Mouse (Mus musculus) liver, postnatal 0 days (tissue): Measurements from ENCODE around the gene Id3. TPM values are rescaled to one million over a fixed set of nuclear protein-coding genes. Genes with fewer than 3 reads are reported as not detected.

Experiments used
- ATAC-seq: fragments of 200-750 bp; cut with Nextera tagmentation; 2 replicates; pipeline ENCODE4 v1.8.0; 2017; ENCODE audit warnings: mild to moderate bottlenecking, moderate library complexity
- DNase-seq: peaks from one replicate; pipeline ENCODE4 v3.0.0-alpha.2; 2016
- H3K27ac ChIP-seq: fragments of 300-500 bp; sonication (generic); 2 replicates; pipeline ENCODE4 v1.5.1; 2014; ENCODE audit warnings: antibody characterized with exemption, moderate library complexity, mild to moderate bottlenecking, low read depth
- H3K27me3 ChIP-seq: fragments of 300-500 bp; sonication (generic); 2 replicates; pipeline ENCODE4 v1.6.1; 2014; ENCODE audit warnings: low read length, control low read depth, mixed read lengths; ENCODE audit not compliant: insufficient read depth
- H3K36me3 ChIP-seq: fragments of 300-500 bp; sonication (generic); replicated peaks from 2 replicates; pipeline ENCODE4 v1.6.1; 2014; ENCODE audit warnings: mild to moderate bottlenecking, control low read depth, low read length, moderate library complexity, mixed read lengths; ENCODE audit not compliant: insufficient read depth
- H3K4me1 ChIP-seq: fragments of 300-500 bp; sonication (generic); 2 replicates; pipeline ENCODE4 v1.6.1; 2014; ENCODE audit warnings: antibody characterized with exemption, mild to moderate bottlenecking, control low read depth; ENCODE audit not compliant: insufficient read depth
- H3K4me2 ChIP-seq: fragments of 300-500 bp; sonication (generic); 2 replicates; pipeline ENCODE4 v1.6.1; 2014; ENCODE audit warnings: low read depth, mild to moderate bottlenecking, low read length, moderate library complexity, mixed read lengths
- H3K4me3 ChIP-seq: fragments of 300-500 bp; sonication (generic); 2 replicates; pipeline ENCODE4 v1.5.1; 2014; ENCODE audit warnings: low read depth, low read length
- H3K9ac ChIP-seq: fragments of 300-500 bp; sonication (generic); replicated peaks from 2 replicates; pipeline ENCODE4 v1.6.1; 2014; ENCODE audit warnings: mild to moderate bottlenecking, moderate library complexity
- H3K9me3 ChIP-seq: fragments of 300-500 bp; sonication (generic); 2 replicates; pipeline ENCODE4 v1.6.1; 2016; ENCODE audit warnings: mild to moderate bottlenecking, control low read depth, low read length, mixed read lengths
- CTCF ChIP-seq: sonication (generic); IDR thresholded peaks from 2 replicates; pipeline ENCODE4 v1.5.1; 2016; ENCODE audit warnings: antibody characterized with exemption, low read depth
- EP300 ChIP-seq: IDR thresholded peaks from 2 replicates; pipeline ENCODE4 v1.6.1; 2016; ENCODE audit warnings: antibody characterized with exemption, low read depth, mild to moderate bottlenecking
- WGBS: fragments of 180-500 bp; shearing (Covaris S2); extraction: QIAGEN DNeasy Blood & Tissue Kit; methylation state at CpG from one replicate; pipeline ENCODE4 v1.1.7; 2014; ENCODE audit not compliant: insufficient replicate concordance; 5-methylcytosine and 5-hydroxymethylcytosine counted together
- polyA plus RNA-seq: library from polyadenylated mRNA; unstranded; fragments of >200 nt; fragmentation: Nextera tagmentation; extraction: Ambion mirVana; gene quantifications from 2 replicates; pipeline ENCODE4 v1.2.1, GENCODE M21; 2015

The Id3 gene
- polyA plus RNA-seq, 1 experiment from 2014 or later = 77.3 TPM

DNA sequence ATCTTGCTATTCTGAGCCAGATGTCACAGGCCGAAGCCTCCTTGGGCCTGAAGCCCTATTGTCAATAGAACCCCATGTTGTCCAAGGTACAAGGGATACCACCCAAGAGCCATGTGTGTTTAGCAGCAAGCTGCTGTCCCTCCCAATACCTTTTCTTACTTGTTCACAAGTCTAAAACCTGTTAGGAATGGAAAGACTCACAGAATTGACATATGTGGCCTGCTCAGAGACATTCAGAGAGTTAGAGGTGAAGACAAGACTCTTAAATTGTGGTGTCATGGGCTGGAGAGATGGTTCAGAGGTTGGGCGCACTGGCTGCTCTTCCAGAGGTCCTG, 5.7 kb downstream of the Id3 start:
- Histone ChIP-seq H3K27me3 (peaks cover 38% of the 10 kb centered on the region), H3K27ac (no peak overlapping the region), H3K9me3 (no peaks in the 10 kb centered on the region), H3K9ac (no peak overlapping the region), H3K4me3 (no peak overlapping the region), H3K4me1 (peaks cover 24% of the 10 kb centered on the region), H3K36me3 (no peaks in the 10 kb centered on the region), H3K4me2 (no peak overlapping the region)
- ATAC-seq (no peak), DNase-seq (no peak)
- WGBS = 84% methylated on average over 2 of the region's 2 CpGs
- no peak for TF ChIP-seq CTCF
- TF ChIP-seq EP300 = no peak

GRCm38 (mm10) chr4:136149734-136150133, 6.4 kb downstream of the Id3 start:
- no peak overlapping the region for H3K4me2 ChIP-seq
- no peak overlapping the region for H3K4me3 ChIP-seq
- TF ChIP-seq EP300 (no peak), CTCF (peak; percentile 86)
- H3K27ac ChIP-seq = no peak overlapping the region
- peaks cover 17% of the 10 kb centered on the region for H3K4me1 ChIP-seq
- ATAC-seq (no peak), DNase-seq (peak; percentile 76)
- H3K9ac ChIP-seq = no peak overlapping the region
- no peaks in the 10 kb centered on the region for H3K36me3 ChIP-seq
- peaks cover 31% of the 10 kb centered on the region for H3K27me3 ChIP-seq
- 41% methylated on average over 3 of the region's 3 CpGs for WGBS
- H3K9me3 ChIP-seq = no peaks in the 10 kb centered on the region

DNA sequence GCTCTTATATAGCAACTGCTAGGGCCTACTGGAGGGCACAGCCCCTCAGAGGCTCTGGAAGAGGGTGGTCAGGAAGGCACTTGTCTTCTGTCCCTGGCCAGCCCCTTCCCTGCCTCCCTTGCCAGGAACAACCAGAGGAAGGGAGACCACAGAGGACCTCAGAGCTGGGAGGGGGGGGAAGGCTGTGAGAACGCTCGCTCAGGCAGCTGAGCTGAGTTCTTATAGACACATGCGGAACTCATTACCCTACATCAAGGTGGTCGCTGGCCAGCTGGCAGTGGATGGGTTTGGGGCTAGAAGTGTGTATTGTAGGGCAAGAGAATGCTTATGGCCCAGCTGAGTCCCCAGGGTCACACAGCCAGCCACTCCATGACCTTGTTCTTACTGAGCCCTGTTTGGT, 7.3 kb downstream of the Id3 start:
- 67% methylated on average over 4 of the region's 4 CpGs for WGBS
- Histone ChIP-seq H3K4me3 (no peak overlapping the region), H3K9ac (no peak overlapping the region), H3K27me3 (peaks cover 23% of the 10 kb centered on the region), H3K36me3 (no peaks in the 10 kb centered on the region), H3K27ac (no peak overlapping the region), H3K9me3 (no peaks in the 10 kb centered on the region), H3K4me1 (peaks cover 15% of the 10 kb centered on the region), H3K4me2 (no peak overlapping the region)
- ATAC-seq = no peak
- no peak for DNase-seq
- no peak for TF ChIP-seq CTCF
- TF ChIP-seq EP300 = no peak

DNA sequence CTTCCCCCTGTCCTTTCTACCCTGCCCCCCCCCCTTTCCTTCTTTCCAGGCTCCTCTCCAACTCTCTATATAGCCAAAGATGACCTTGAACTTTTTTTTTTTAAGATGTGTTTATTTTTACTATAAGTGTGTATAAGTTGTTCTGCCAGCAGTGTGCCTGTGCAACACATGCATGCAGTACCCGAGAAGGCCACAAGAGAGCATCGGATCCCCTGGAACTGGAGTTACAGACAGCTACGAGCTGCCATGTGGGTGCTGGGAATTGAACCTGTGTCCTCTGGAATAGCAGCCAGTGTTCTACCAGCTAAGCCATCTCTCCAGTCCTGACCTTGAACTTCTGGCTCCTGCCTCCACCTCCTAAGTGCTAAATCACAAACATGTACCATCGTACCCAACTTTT, 9.5 kb downstream of the Id3 start:
- peaks cover 3% of the 10 kb centered on the region; the same call in 1 of the 2 replicates for H3K4me1 ChIP-seq
- no peaks in the 10 kb centered on the region for H3K36me3 ChIP-seq
- H3K9ac ChIP-seq = no peak overlapping the region
- no peak for ATAC-seq
- H3K9me3 ChIP-seq = no peaks in the 10 kb centered on the region
- no peak for TF ChIP-seq EP300
- peak; percentile 52 for TF ChIP-seq CTCF
- H3K27ac ChIP-seq = no peak overlapping the region
- no peak overlapping the region for H3K4me3 ChIP-seq
- DNase-seq = peak; percentile 36
- H3K4me2 ChIP-seq = no peak overlapping the region
- 83% methylated on average over 4 of the region's 4 CpGs for WGBS
- peaks cover 9% of the 10 kb centered on the region for H3K27me3 ChIP-seq

GRCm38 (mm10) chr4:136154462-136154861, 11.2 kb downstream of the Id3 start:
- H3K36me3 ChIP-seq = no peaks in the 10 kb centered on the region
- H3K4me3 ChIP-seq = no peak overlapping the region
- 71% methylated on average over 9 of the region's 9 CpGs for WGBS
- no peak for DNase-seq
- H3K4me2 ChIP-seq = no peak overlapping the region
- TF ChIP-seq CTCF (no peak), EP300 (no peak)
- no peaks in the 10 kb centered on the region for H3K4me1 ChIP-seq
- no peak for ATAC-seq
- no peak overlapping the region for H3K27ac ChIP-seq
- H3K9me3 ChIP-seq = no peaks in the 10 kb centered on the region
- no peaks in the 10 kb centered on the region for H3K27me3 ChIP-seq
- no peak overlapping the region for H3K9ac ChIP-seq

DNA sequence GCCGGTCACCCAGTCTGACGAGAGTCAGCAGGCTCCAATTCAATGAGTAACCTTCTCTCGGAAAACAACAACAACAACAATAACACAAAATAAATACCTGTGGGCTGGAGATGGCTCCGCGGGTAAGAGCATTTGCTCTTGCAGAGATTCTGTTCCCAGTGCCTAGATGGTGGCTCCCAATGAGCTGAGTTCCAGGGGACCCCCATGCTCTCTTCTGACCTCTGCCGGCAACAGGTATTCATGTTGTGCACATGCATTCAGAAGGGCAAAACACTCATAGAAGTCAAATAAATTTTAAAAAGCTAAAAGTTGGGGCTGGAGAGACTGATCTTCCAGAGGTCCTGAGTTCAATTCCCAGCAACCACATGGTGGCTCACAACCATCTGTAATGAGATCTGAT, 15.2 kb downstream of the Id3 start:
- Histone ChIP-seq H3K27me3 (no peaks in the 10 kb centered on the region), H3K4me2 (no peak overlapping the region), H3K27ac (no peak overlapping the region), H3K9me3 (no peaks in the 10 kb centered on the region), H3K36me3 (no peaks in the 10 kb centered on the region), H3K4me1 (no peaks in the 10 kb centered on the region), H3K9ac (no peak overlapping the region), H3K4me3 (no peak overlapping the region)
- no peak for TF ChIP-seq EP300
- peak; percentile 36 for TF ChIP-seq CTCF
- 70% methylated on average over 6 of the region's 6 CpGs for WGBS
- ATAC-seq (no peak), DNase-seq (no peak)

- Histone ChIP-seq H3K4me3 (no peak overlapping the region), H3K4me2 (no peak overlapping the region), H3K9ac (no peak overlapping the region), H3K36me3 (no peaks in the 10 kb centered on the region), H3K4me1 (no peaks in the 10 kb centered on the region), H3K27me3 (no peaks in the 10 kb centered on the region), H3K9me3 (no peaks in the 10 kb centered on the region), H3K27ac (no peak overlapping the region)
- ATAC-seq = peak; percentile 67
- peak; percentile 83 for DNase-seq
- 20% methylated on average over 5 of the region's 5 CpGs for WGBS
- TF ChIP-seq EP300 (no peak), CTCF (peak; percentile 98)
Measured at GRCm38 (mm10) chr4:136159802-136160397, 16.6 kb downstream of the Id3 start.
